Mouse (Mus musculus) bone marrow macrophage, adult 2 months (primary cell): ENCODE data around the gene Cavin4.

Experiments used
- CTCF ChIP-seq: IDR thresholded peaks from 2 replicates; pipeline ENCODE4 v1.5.1; 2012; ENCODE audit warnings: low read depth, mild to moderate bottlenecking, low read length, moderate library complexity
- POLR2A ChIP-seq: IDR thresholded peaks from 2 replicates; pipeline ENCODE4 v1.6.1; 2012; ENCODE audit warnings: mild to moderate bottlenecking, low read depth, low read length, borderline replicate concordance

GRCm38 (mm10) chr4:48625836-48626235 is 37.5 kb upstream of the Cavin4 start:
- TF ChIP-seq CTCF (no peak), POLR2A (no peak)
